Mouse (Mus musculus) stomach, embryonic 14.5 days (tissue): ENCODE data around the gene Tmem143. TPM values are rescaled to one million over a fixed set of nuclear protein-coding genes. Genes with fewer than 3 reads are reported as not detected.
A peak's percentile ranks its signal among the peaks of the same experiment; 100 is the strongest.
"Not testable (repeated sequence)": the region's sequence is repeated elsewhere in the genome, so short reads cannot be mapped to it uniquely, and the experiment has no call there.

Experiments
- ATAC-seq: fragments of 200-750 bp; cut with Nextera tagmentation; 2 replicates; pipeline ENCODE4 v1.8.0; 2017; ENCODE audit warnings: low read depth, moderate TSS enrichment; ENCODE audit not compliant: insufficient number of reproducible peaks, insufficient read depth, low FRiP score
- H3K27ac ChIP-seq: fragments of 300-500 bp; sonication (generic); 2 replicates; pipeline ENCODE4 v1.5.1; 2014; ENCODE audit warnings: mild to moderate bottlenecking, low read length, moderate library complexity, mixed read lengths
- H3K27me3 ChIP-seq: fragments of 300-500 bp; sonication (generic); 2 replicates; pipeline ENCODE4 v1.6.1; 2014; ENCODE audit warnings: low read length, control low read depth, mixed read lengths; ENCODE audit not compliant: control insufficient read depth, insufficient read depth
- H3K36me3 ChIP-seq: fragments of 300-500 bp; sonication (generic); 2 replicates; pipeline ENCODE4 v1.6.1; 2014; ENCODE audit warnings: mild to moderate bottlenecking, control low read depth, low read length, moderate library complexity, mixed read lengths; ENCODE audit not compliant: control insufficient read depth, insufficient read depth
- H3K4me1 ChIP-seq: fragments of 300-500 bp; sonication (generic); 2 replicates; pipeline ENCODE4 v1.6.1; 2014; ENCODE audit warnings: low read length, control low read depth, mixed read lengths; ENCODE audit not compliant: control insufficient read depth, insufficient read depth
- H3K4me2 ChIP-seq: fragments of 300-500 bp; sonication (generic); replicated peaks from 2 replicates; pipeline ENCODE4 v1.6.1; 2014; ENCODE audit warnings: low read depth, low read length, control low read depth
- H3K4me3 ChIP-seq: fragments of 300-500 bp; sonication (generic); 2 replicates; pipeline ENCODE4 v1.5.1; 2014; ENCODE audit warnings: low read depth, low read length, control low read depth
- H3K9ac ChIP-seq: fragments of 300-500 bp; sonication (generic); replicated peaks from 2 replicates; pipeline ENCODE4 v1.6.1; 2014; ENCODE audit warnings: low read depth, mild to moderate bottlenecking, control low read depth, low read length, moderate library complexity, mixed read lengths
- H3K9me3 ChIP-seq: fragments of 300-500 bp; sonication (generic); 2 replicates; pipeline ENCODE4 v1.6.1; 2016; ENCODE audit warnings: low read depth, low read length, control low read depth; ENCODE audit not compliant: control insufficient read depth
- WGBS: fragments of 180-500 bp; shearing (Covaris S2); extraction: QIAGEN DNeasy Blood & Tissue Kit; methylation state at CpG from one replicate; pipeline ENCODE4 v1.1.7; 2014; 5-methylcytosine and 5-hydroxymethylcytosine counted together
- polyA plus RNA-seq: library from polyadenylated mRNA; unstranded; fragments of >200 nt; fragmentation: Nextera tagmentation; extraction: Ambion mirVana; gene quantifications from 2 replicates; pipeline ENCODE4 v1.2.1, GENCODE M21; 2014

The Tmem143 gene
- polyA plus RNA-seq, 1 experiment from 2014 or later, result 5.4 TPM

DNA sequence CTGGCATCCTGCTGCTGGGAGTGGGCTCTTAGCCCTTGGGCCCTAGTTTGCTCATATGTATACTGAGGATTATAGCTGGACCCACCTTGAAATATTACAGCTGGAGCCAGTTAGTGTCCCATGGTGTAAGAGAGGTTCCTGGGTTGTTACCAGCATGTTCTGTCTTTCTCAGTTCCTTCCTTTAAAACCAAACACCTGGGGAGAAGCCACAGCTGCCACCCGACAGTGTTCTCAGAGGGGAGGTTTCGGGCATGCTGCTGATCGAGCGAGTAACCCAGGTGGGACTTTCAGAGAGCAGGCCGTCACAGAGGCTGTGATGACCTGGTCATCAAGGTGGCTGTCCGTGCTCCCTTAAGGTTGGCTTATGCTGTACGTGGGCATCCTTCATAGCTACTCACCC lies 19.8 kb upstream of the Tmem143 start:
- no peak for ATAC-seq
- H3K4me2 ChIP-seq, result no peak overlapping the region
- 94% methylated on average over 7 of the region's 7 CpGs for WGBS
- H3K27me3 ChIP-seq, result no peaks in the 10 kb centered on the region
- H3K4me1 ChIP-seq, result peaks cover 15% of the 10 kb centered on the region; the same call in 1 of the 2 replicates
- H3K9me3 ChIP-seq, result no peaks in the 10 kb centered on the region
- H3K9ac ChIP-seq, result no peak overlapping the region
- H3K36me3 ChIP-seq, result peaks cover 61% of the 10 kb centered on the region
- no peak overlapping the region for H3K27ac ChIP-seq
- no peak overlapping the region for H3K4me3 ChIP-seq

DNA sequence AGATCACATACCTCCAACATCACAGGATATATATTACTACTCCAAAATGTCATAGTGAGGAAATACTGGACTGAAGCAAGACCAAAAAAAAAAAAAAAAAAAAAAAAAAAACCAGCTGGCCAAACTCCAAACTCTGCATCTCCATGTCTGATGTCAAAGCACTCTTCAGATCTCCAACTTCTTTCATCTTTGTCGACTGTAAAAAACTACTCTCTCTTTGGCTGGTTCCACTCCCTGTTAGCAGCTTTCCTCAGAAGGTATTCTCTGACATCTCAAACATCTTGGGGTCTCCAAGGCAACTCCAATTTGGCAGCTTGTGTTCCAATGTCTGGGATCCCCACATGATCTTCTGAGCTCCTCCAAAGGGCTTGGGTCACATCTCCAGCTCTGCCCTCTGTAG lies 18.5 kb upstream of the Tmem143 start, which contains the start of gene Grin2d:
Gene Grin2d, minus strand, starts transcription at position 101 of the 400 bp plus-strand sequence.
- not testable (repeated sequence) for H3K9me3 ChIP-seq, H3K4me2 ChIP-seq, H3K27ac ChIP-seq, H3K27me3 ChIP-seq, H3K4me3 ChIP-seq, ATAC-seq, H3K9ac ChIP-seq
- peaks cover 15% of the 10 kb centered on the region; the same call in 1 of the 2 replicates for H3K4me1 ChIP-seq
- 97% methylated on average over 1 of the region's 1 CpGs for WGBS
- H3K36me3 ChIP-seq, result peaks cover 75% of the 10 kb centered on the region

DNA sequence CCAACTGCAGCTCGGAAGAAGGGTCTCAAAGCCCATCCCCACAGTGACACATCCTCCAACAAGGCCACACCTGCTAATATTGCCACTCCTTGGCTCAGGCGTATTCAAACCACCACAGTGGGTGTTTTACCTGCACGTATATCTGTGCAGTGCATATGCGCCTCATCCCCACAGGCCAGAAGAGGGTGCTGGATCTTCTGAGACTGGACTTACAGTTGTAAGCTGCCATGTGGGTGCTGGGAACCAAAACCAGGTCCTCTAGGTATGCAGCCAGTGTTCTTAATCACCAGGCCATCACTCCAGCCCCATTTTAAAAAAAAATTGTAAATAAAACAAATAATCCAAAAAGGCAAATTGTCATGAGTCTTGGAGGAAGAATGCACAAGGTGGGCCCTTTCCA lies 16.2 kb upstream of the Tmem143 start:
- no peak overlapping the region for H3K4me3 ChIP-seq
- H3K27me3 ChIP-seq, result no peaks in the 10 kb centered on the region
- WGBS, result 95% methylated on average over 4 of the region's 4 CpGs
- H3K4me2 ChIP-seq, result no peak overlapping the region
- ATAC-seq, result no peak
- peaks cover 82% of the 10 kb centered on the region for H3K36me3 ChIP-seq
- no peaks in the 10 kb centered on the region for H3K9me3 ChIP-seq
- H3K27ac ChIP-seq, result no peak overlapping the region
- no peak overlapping the region for H3K9ac ChIP-seq
- H3K4me1 ChIP-seq, result no peaks in the 10 kb centered on the region

DNA sequence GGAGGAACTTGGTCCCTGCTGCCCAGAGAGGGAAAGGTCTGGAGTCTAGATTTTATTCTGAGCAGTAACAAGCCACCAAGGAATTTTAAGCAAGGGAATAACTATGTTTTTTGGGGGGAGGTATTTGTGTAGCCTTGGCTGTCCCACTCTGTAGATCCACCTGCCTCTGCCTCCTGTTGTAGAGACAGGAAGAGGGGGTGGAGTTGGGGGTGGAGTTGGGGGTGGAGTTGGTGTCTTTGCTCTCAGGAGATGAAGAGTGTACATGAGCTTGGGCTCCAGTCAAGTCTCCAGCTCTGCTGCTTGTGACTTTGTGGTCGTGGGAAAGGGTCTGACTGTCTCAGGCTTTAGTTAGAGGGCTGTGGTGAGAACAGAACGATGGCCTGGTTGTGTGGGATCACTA lies 15.7 kb upstream of the Tmem143 start:
- Histone ChIP-seq H3K27ac (no peak overlapping the region), H3K27me3 (no peaks in the 10 kb centered on the region), H3K4me3 (no peak overlapping the region), H3K4me2 (no peak overlapping the region), H3K9me3 (no peaks in the 10 kb centered on the region), H3K9ac (no peak overlapping the region), H3K36me3 (peaks cover 77% of the 10 kb centered on the region), H3K4me1 (no peaks in the 10 kb centered on the region)
- WGBS, result 91% methylated on average over 2 of the region's 2 CpGs
- no peak for ATAC-seq

DNA sequence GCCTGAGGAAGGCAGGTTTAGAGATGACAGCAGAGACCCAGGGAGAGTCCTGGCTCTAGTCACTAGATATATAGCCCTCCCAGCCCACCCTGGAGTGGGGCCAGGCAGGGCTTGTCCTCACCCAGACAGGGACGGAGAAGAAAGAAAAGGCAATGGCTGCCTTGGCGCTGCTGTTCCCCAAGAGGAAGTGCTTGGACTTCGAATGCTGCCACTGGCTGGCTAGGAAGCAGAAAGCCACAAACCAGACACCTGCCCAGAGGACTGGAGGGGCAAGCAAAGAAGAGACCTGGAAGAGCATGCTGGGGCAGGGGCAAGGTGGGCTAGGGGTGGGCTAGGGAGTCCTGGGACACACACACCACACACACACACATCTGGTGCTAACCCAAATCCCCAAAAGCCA lies 9.5 kb upstream of the Tmem143 start:
- H3K9me3 ChIP-seq, result no peaks in the 10 kb centered on the region
- H3K9ac ChIP-seq, result no peak overlapping the region
- WGBS, result 52% methylated on average over 3 of the region's 3 CpGs
- no peaks in the 10 kb centered on the region for H3K27me3 ChIP-seq
- no peak overlapping the region for H3K4me3 ChIP-seq
- no peak overlapping the region for H3K27ac ChIP-seq
- no peak overlapping the region for H3K4me2 ChIP-seq
- no peak for ATAC-seq
- no peaks in the 10 kb centered on the region for H3K4me1 ChIP-seq
- H3K36me3 ChIP-seq, result peaks cover 28% of the 10 kb centered on the region

DNA sequence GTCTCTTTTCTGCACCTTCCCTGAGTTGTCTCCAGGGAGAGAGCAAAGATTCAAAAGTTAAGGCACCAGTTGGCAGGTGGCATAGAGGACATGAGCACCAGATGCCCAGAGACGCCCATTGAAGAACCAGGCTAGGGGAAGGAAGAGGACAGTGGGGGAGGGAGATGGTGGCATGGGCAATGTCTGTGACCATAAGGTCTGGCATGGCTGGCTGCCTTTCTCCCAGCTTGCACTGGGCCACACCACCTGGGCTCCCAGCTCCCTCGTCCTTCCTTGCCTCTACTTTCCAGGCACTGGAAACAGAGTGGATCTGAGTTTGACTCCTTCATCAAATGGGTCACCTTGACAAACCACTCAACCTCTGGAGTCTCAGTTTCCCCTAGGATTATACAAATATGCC lies 4.1 kb upstream of the Tmem143 start:
- Histone ChIP-seq H3K9ac (no peak overlapping the region), H3K27ac (no peak overlapping the region), H3K4me1 (peaks cover 6% of the 10 kb centered on the region; the same call in 1 of the 2 replicates), H3K27me3 (no peaks in the 10 kb centered on the region), H3K9me3 (no peaks in the 10 kb centered on the region), H3K4me3 (no peak overlapping the region), H3K4me2 (no peak overlapping the region), H3K36me3 (no peaks in the 10 kb centered on the region)
- 74% methylated on average over 2 of the region's 2 CpGs for WGBS
- ATAC-seq, result no peak

DNA sequence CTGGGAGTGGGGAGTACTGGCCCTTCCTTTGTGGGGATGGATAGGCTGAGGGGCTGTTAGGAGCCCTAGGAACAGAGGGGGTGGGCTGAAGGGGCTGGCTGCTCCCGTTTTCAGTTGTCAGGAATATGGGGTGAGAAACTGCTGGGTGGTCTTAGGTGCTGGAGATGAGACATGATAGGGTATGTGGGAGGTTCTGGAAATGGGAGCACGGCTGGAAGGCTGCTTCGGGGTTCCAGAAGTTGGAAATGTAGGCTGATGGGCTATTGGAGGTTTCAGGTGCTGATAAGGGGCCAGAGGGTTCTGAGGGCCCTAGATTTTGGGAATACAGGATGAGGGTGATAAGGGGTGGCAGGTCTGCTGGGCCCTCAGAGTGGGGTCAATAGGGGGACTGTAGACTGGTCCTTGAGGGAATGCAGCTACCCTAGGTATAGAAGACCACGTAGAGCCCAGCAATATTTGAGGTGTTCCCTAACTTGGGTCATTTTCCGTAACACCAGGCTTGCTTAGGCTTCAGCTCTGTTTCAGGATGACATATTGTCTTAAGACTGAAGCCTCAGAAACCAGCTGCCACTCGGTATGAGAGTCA lies 717 bp upstream of the Tmem143 start:
- no peak overlapping the region for H3K9ac ChIP-seq
- H3K9me3 ChIP-seq, result no peaks in the 10 kb centered on the region
- WGBS, result 70% methylated on average over 6 of the region's 6 CpGs
- H3K36me3 ChIP-seq, result no peaks in the 10 kb centered on the region
- peak overlapping the region; percentile 16; the same call in 1 of the 2 replicates for H3K27ac ChIP-seq
- H3K4me1 ChIP-seq, result peaks cover 9% of the 10 kb centered on the region; the same call in 1 of the 2 replicates
- H3K4me2 ChIP-seq, result peak overlapping the region; percentile 36
- ATAC-seq, result peak; percentile 0; the same call in 1 of the 2 replicates
- no peak overlapping the region for H3K4me3 ChIP-seq
- H3K27me3 ChIP-seq, result no peaks in the 10 kb centered on the region

DNA sequence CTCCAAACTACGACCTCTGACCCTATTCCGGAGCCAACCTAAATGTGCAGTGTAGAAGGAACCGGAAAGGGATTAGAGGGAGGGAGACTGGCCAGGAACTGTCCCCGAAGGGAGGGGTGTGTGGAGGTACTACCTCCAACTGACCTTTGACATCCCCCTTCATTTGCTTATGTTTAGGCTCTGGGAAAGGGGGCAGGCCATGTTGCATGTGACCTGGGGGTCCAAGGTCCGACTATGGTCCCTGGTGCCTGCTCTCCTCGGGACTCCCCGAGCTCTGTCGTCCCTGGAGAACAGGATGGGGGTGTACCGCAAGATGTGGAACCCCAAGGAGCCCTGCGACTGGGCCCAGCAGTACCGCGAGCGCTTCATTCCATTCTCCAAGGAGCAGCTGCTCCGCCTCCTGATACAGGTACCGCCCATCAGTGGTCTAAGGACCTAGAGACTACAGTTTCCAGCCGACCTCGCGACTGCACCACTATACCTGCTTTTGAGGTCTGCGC lies 567 bp downstream of the Tmem143 start:
- Histone ChIP-seq H3K27me3 (no peaks in the 10 kb centered on the region), H3K9ac (peak overlapping the region; percentile 49), H3K36me3 (no peaks in the 10 kb centered on the region), H3K9me3 (no peaks in the 10 kb centered on the region), H3K4me3 (peak overlapping the region; percentile 50), H3K4me1 (peaks cover 9% of the 10 kb centered on the region; the same call in 1 of the 2 replicates), H3K27ac (peak overlapping the region; percentile 78), H3K4me2 (peak overlapping the region; percentile 94)
- 2% methylated on average over 19 of the region's 19 CpGs for WGBS
- peak; percentile 64 for ATAC-seq

DNA sequence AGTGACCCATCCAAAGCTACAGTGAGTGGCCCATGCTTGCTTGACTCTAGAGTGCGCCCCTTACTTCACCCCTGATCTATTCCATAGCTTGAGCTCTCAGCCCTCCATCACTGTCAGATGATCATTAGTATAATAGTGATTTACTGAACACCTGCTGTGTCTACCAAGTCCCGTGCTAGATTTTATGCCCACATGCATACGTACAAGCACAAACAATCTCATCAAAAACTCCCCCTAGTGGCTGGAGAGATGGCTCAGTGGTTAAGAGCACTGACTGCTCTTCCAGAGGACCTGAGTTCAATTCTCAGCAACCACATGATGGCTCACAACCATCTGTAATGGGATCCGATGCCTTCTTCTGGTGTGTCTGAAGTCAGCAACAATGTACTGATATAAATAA lies 1.4 kb downstream of the Tmem143 start:
- not testable (repeated sequence) for H3K9me3 ChIP-seq, H3K9ac ChIP-seq, H3K4me2 ChIP-seq, H3K4me1 ChIP-seq, H3K4me3 ChIP-seq, H3K36me3 ChIP-seq, ATAC-seq, H3K27me3 ChIP-seq, H3K27ac ChIP-seq
- 52% methylated on average over 4 of the region's 4 CpGs for WGBS
